Mouse (Mus musculus) forebrain, embryonic 11.5 days (tissue): ENCODE measurements around the gene Ccdc163. TPM values are rescaled to one million over a fixed set of nuclear protein-coding genes. Genes with fewer than 3 reads are reported as not detected.

Experiments
- ATAC-seq: fragments of 200-750 bp; cut with Nextera tagmentation; replicated peaks from 2 replicates; pipeline ENCODE4 v1.8.0; 2017; ENCODE audit warnings: moderate TSS enrichment; ENCODE audit not compliant: low FRiP score
- DNase-seq: peaks from one replicate; pipeline ENCODE4 v3.0.0-alpha.2; 2017; ENCODE audit warnings: low spot score
- H3K27ac ChIP-seq: fragments of 300-500 bp; sonication (generic); 2 replicates; pipeline ENCODE4 v1.5.1; 2014; ENCODE audit warnings: low read depth, low read length
- H3K27me3 ChIP-seq: fragments of 300-500 bp; sonication (generic); 2 replicates; pipeline ENCODE4 v1.6.1; 2014; ENCODE audit warnings: mild to moderate bottlenecking, low read length, mixed read lengths; ENCODE audit not compliant: control insufficient read depth, insufficient read depth
- H3K36me3 ChIP-seq: fragments of 300-500 bp; sonication (generic); 2 replicates; pipeline ENCODE4 v1.6.1; 2014; ENCODE audit warnings: mild to moderate bottlenecking, low read length, moderate library complexity, mixed read lengths; ENCODE audit not compliant: control insufficient read depth, insufficient read depth
- H3K4me1 ChIP-seq: fragments of 300-500 bp; sonication (generic); replicated peaks from 2 replicates; pipeline ENCODE4 v1.6.1; 2014; ENCODE audit warnings: low read length, mixed read lengths; ENCODE audit not compliant: control insufficient read depth, insufficient read depth
- H3K4me2 ChIP-seq: fragments of 300-500 bp; sonication (generic); 2 replicates; pipeline ENCODE4 v1.6.1; 2014; ENCODE audit warnings: low read depth, mild to moderate bottlenecking, low read length, moderate library complexity, mixed read lengths; ENCODE audit not compliant: severe bottlenecking
- H3K4me3 ChIP-seq: fragments of 300-500 bp; sonication (generic); 2 replicates; pipeline ENCODE4 v1.5.1; 2014; ENCODE audit warnings: low read depth, low read length
- H3K9ac ChIP-seq: fragments of 300-500 bp; sonication (generic); 2 replicates; pipeline ENCODE4 v1.6.1; 2014; ENCODE audit warnings: low read length
- H3K9me3 ChIP-seq: fragments of 300-500 bp; sonication (generic); 2 replicates; pipeline ENCODE4 v1.6.1; 2016; ENCODE audit warnings: low read length, mixed read lengths; ENCODE audit not compliant: control insufficient read depth
- WGBS: fragments of 180-500 bp; shearing (Covaris S2); extraction: QIAGEN DNeasy Blood & Tissue Kit; methylation state at CpG from one replicate; pipeline ENCODE4 v1.1.7; 2014; 5-methylcytosine and 5-hydroxymethylcytosine counted together
- polyA plus RNA-seq: library from polyadenylated mRNA; unstranded; fragments of >200 nt; fragmentation: Nextera tagmentation; extraction: Ambion mirVana; gene quantifications from 2 replicates; pipeline ENCODE4 v1.2.1, GENCODE M21; 2014

Gene Ccdc163
- polyA plus RNA-seq, 1 experiment from 2014 or later: 33.7 TPM

GRCm38 (mm10) chr4:116689309-116689876, 18.9 kb upstream of the Ccdc163 start:
- no peaks in the 10 kb centered on the region for H3K9me3 ChIP-seq
- ATAC-seq: no peak
- no peak overlapping the region for H3K27ac ChIP-seq
- peaks cover 2% of the 10 kb centered on the region; the same call in 1 of the 2 replicates for H3K36me3 ChIP-seq
- no peak overlapping the region for H3K9ac ChIP-seq
- H3K4me1 ChIP-seq: peaks cover 6% of the 10 kb centered on the region
- no peak overlapping the region for H3K4me3 ChIP-seq
- no peak overlapping the region for H3K4me2 ChIP-seq
- H3K27me3 ChIP-seq: no peaks in the 10 kb centered on the region
- no peak for DNase-seq
- WGBS: 93% methylated on average over 4 of the region's 4 CpGs

- DNase-seq (no peak), ATAC-seq (no peak)
- Histone ChIP-seq H3K4me1 (peaks cover under 1% of the 10 kb centered on the region; the same call in 1 of the 2 replicates), H3K27ac (no peak overlapping the region), H3K27me3 (no peaks in the 10 kb centered on the region), H3K9me3 (no peaks in the 10 kb centered on the region), H3K36me3 (peaks cover 7% of the 10 kb centered on the region; the same call in 1 of the 2 replicates), H3K9ac (no peak overlapping the region), H3K4me3 (no peak overlapping the region), H3K4me2 (no peak overlapping the region)
- 92% methylated on average over 2 of the region's 2 CpGs for WGBS
These were observed 16.2 kb upstream of the Ccdc163 start for GRCm38 (mm10) chr4:116692146-116692545.

GRCm38 (mm10) chr4:116693785-116694184, 14.5 kb upstream of the Ccdc163 start:
- H3K36me3 ChIP-seq: peaks cover 10% of the 10 kb centered on the region; the same call in 1 of the 2 replicates
- 78% methylated on average over 2 of the region's 2 CpGs for WGBS

GRCm38 (mm10) chr4:116698693-116699342, 9.5 kb upstream of the Ccdc163 start:
- Histone ChIP-seq H3K9ac (no peak overlapping the region), H3K27ac (no peak overlapping the region), H3K9me3 (no peaks in the 10 kb centered on the region), H3K27me3 (no peaks in the 10 kb centered on the region), H3K4me3 (no peak overlapping the region), H3K4me2 (no peak overlapping the region), H3K36me3 (peaks cover 12% of the 10 kb centered on the region), H3K4me1 (no peaks in the 10 kb centered on the region)
- ATAC-seq (no peak), DNase-seq (no peak)
- WGBS: 92% methylated on average over 2 of the region's 2 CpGs

More at GRCm38 (mm10) chr4:116693785-116694184, 14.5 kb upstream of the Ccdc163 start:
- H3K4me3 ChIP-seq: no peak overlapping the region
- no peaks in the 10 kb centered on the region for H3K9me3 ChIP-seq
- H3K27me3 ChIP-seq: no peaks in the 10 kb centered on the region
- H3K27ac ChIP-seq: no peak overlapping the region
- no peak overlapping the region for H3K9ac ChIP-seq
- no peaks in the 10 kb centered on the region for H3K4me1 ChIP-seq
- no peak for ATAC-seq
- no peak for DNase-seq
- H3K4me2 ChIP-seq: no peak overlapping the region

GRCm38 (mm10) chr4:116700964-116701363, 7.3 kb upstream of the Ccdc163 start:
- no peak overlapping the region for H3K4me2 ChIP-seq
- ATAC-seq: no peak
- H3K36me3 ChIP-seq: peaks cover 7% of the 10 kb centered on the region
- WGBS: 96% methylated on average over 1 of the region's 1 CpGs
- H3K4me1 ChIP-seq: no peaks in the 10 kb centered on the region
- H3K9me3 ChIP-seq: no peaks in the 10 kb centered on the region
- no peak overlapping the region for H3K9ac ChIP-seq
- H3K4me3 ChIP-seq: no peak overlapping the region
- no peaks in the 10 kb centered on the region for H3K27me3 ChIP-seq
- no peak overlapping the region for H3K27ac ChIP-seq
- DNase-seq: no peak

- peak; percentile 87 for DNase-seq
- H3K27me3 ChIP-seq: no peaks in the 10 kb centered on the region
These were observed 4.5 kb upstream of the Ccdc163 start for GRCm38 (mm10) chr4:116703804-116704203.

GRCm38 (mm10) chr4:116707666-116708065, 643 bp upstream of the Ccdc163 start:
- Histone ChIP-seq H3K36me3 (no peaks in the 10 kb centered on the region), H3K9me3 (no peaks in the 10 kb centered on the region), H3K4me2 (peak overlapping the region; percentile 92), H3K4me3 (peak overlapping the region; percentile 50), H3K27ac (no peak overlapping the region), H3K27me3 (no peaks in the 10 kb centered on the region), H3K9ac (peak overlapping the region; percentile 64), H3K4me1 (peaks cover 3% of the 10 kb centered on the region)
- 22% methylated on average over 9 of the region's 9 CpGs for WGBS
- ATAC-seq (no peak; the same call in 1 of the 2 replicates), DNase-seq (no peak)

More at GRCm38 (mm10) chr4:116703804-116704203, 4.5 kb upstream of the Ccdc163 start:
- WGBS: 40% methylated on average over 6 of the region's 6 CpGs
- Histone ChIP-seq H3K36me3 (peaks cover 4% of the 10 kb centered on the region), H3K27ac (no peak overlapping the region), H3K4me3 (no peak overlapping the region), H3K9ac (no peak overlapping the region), H3K9me3 (no peaks in the 10 kb centered on the region), H3K4me2 (no peak overlapping the region), H3K4me1 (no peaks in the 10 kb centered on the region; the same call in 1 of the 2 replicates)
- no peak for ATAC-seq

- peak overlapping the region; percentile 92 for H3K4me2 ChIP-seq
- H3K36me3 ChIP-seq: no peaks in the 10 kb centered on the region
- no peaks in the 10 kb centered on the region for H3K9me3 ChIP-seq
- H3K9ac ChIP-seq: peak overlapping the region; percentile 74
- no peak for DNase-seq
- peaks cover 3% of the 10 kb centered on the region for H3K4me1 ChIP-seq
- H3K27me3 ChIP-seq: no peaks in the 10 kb centered on the region
- WGBS: 7% methylated on average over 9 of the region's 9 CpGs
- no peak overlapping the region for H3K27ac ChIP-seq
- peak overlapping the region; percentile 50 for H3K4me3 ChIP-seq
- peak; percentile 14; the same call in 1 of the 2 replicates for ATAC-seq
These were observed 582 bp downstream of the Ccdc163 start for GRCm38 (mm10) chr4:116708791-116709390.
